Mouse (Mus musculus): ENCODE results near the gene Col23a1. TPM values are rescaled to one million over a fixed set of nuclear protein-coding genes. Genes with fewer than 3 reads are reported as not detected.
"Not testable (repeated sequence)": the region's sequence is repeated elsewhere in the genome, so short reads cannot be mapped to it uniquely, and the experiment has no call there.

Col23a1 gene
- total and polyA plus RNA-seq, 3 experiments, result 0.01 to 0.55 TPM; not detected in 1

DNA sequence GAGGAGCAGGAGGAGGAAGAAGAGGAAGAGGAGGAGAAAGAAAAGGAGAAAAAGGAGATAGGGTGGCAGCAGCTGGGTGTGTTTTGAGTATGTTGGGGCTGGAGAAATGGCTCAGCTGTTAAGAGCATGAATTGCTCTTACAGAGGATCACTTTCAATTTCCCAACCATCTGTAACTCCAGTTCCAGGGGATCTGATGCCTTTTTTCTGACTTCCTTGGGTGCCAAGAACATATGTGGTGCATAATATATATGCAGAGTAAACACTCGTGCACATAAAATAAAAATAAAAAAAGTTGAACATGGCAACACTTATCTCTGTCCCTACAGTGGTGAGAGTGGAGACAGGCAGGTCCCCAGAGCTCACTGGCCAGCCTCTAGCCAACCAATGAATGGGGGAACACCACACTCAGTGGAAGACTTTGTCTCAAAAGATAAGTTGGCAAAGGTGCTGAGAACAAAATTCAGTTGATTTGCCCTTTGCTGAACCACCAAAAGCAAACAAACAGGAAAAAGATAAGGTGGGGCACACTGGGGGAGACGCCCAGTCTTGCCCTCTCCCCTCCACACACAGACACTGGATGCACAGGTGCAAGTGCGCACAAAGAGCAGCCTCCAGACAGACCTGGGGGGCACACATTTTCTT, 319.7 kb downstream of the Col23a1 start:
- Histone ChIP-seq H3K27me3 (ENCODE audit: insufficient read depth, low read length) (no peaks in the 10 kb centered on the region), H3K4me1 (ENCODE audit: insufficient read depth, low read depth, low read length) (peaks cover 40% of the 10 kb centered on the region), H3K36me3 (replicated peaks) (peaks cover 18% of the 10 kb centered on the region), H3K9me3 (replicated peaks) (no peaks in the 10 kb centered on the region), H3K4me3 (ENCODE audit: low read depth, low read length) (peak overlapping the region; percentile 50; the same call in 1 of the 2 replicates)
- no peak for DNase-seq (ENCODE audit: low spot score)
- ATAC-seq (ENCODE audit: extremely low read depth, insufficient number of reproducible peaks, low FRiP score, poor library complexity, severe bottlenecking), result peak; percentile 40; the same call in 1 of the 2 replicates
- TF ChIP-seq TAL1 (conservative IDR thresholded peaks at IDR 0.05; ENCODE audit: low read depth, low read length) (no peak), CTCF (IDR thresholded peaks at IDR 0.05; ENCODE audit: low read depth, low read length) (no peak), GATA1 (IDR thresholded peaks at IDR 0.05; ENCODE audit: borderline replicate concordance, low read length) (no peak), POLR2AphosphoS5 (IDR thresholded peaks at IDR 0.05; ENCODE audit: insufficient replicate concordance, low read depth, low read length) (no peak), GATA2 (IDR thresholded peaks at IDR 0.05; ENCODE audit: borderline replicate concordance, low read depth, low read length) (no peak)

DNA sequence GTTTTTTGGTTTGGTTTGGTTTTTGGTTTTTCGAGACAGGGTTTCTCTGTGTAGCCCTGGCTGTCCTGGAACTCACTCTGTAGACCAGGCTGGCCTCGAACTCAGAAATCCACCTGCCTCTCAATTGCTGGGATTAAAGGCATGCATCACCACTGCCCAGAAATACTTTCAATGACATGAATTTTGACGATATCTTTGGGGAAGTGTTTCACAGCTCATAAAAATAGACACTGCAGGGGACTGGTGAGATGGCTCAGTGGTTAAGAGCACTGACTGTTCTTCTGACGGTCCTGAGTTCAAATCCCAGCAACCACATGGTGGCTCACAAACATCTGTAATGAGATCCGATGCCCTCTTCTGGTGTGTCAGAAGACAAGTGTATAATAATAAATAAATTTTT, 320.2 kb downstream of the Col23a1 start:
- H3K4me1 ChIP-seq (ENCODE audit: insufficient read depth, low read depth, low read length), result peaks cover 40% of the 10 kb centered on the region
- not testable (repeated sequence) for ATAC-seq (ENCODE audit: extremely low read depth, insufficient number of reproducible peaks, low FRiP score, poor library complexity, severe bottlenecking); DNase-seq (ENCODE audit: low spot score)

DNA sequence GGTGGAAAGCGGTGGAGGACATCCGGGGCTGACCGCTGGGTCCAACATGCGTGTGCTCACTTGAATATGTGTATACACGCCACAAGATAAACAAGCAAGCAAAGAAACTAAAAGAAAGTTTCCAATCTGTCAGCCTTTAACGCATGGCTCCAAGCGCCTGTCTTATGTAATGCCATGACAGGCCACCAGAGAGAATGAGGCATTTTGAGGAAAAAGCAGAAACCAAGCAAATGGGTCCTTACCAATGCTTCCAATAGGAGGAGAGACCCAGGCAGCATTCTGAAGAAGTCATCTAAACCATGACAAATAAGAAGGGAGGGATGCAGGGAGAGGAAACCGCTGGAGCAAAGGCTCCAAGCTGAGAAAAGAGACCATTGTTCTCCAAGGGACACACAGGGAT, 324.5 kb downstream of the Col23a1 start:
- Histone ChIP-seq H3K9me3 (replicated peaks) (no peaks in the 10 kb centered on the region), H3K36me3 (replicated peaks) (no peaks in the 10 kb centered on the region), H3K27me3 (ENCODE audit: insufficient read depth, low read length) (no peaks in the 10 kb centered on the region), H3K4me3 (ENCODE audit: low read depth, low read length) (no peak overlapping the region), H3K4me1 (ENCODE audit: insufficient read depth, low read depth, low read length) (peaks cover 46% of the 10 kb centered on the region)
- DNase-seq (ENCODE audit: low spot score), result no peak
- ATAC-seq (ENCODE audit: extremely low read depth, insufficient number of reproducible peaks, low FRiP score, poor library complexity, severe bottlenecking), result no peak
- TF ChIP-seq GATA1 (IDR thresholded peaks at IDR 0.05; ENCODE audit: borderline replicate concordance, low read length), result no peak

More for the DNA sequence above, 320.2 kb downstream of the Col23a1 start:
- H3K9me3 ChIP-seq (replicated peaks); H3K27me3 ChIP-seq (ENCODE audit: insufficient read depth, low read length): not testable (repeated sequence)
- Histone ChIP-seq H3K4me3 (ENCODE audit: low read depth, low read length) (peak overlapping the region; percentile 50; the same call in 1 of the 2 replicates), H3K36me3 (replicated peaks) (peaks cover 12% of the 10 kb centered on the region)

DNA sequence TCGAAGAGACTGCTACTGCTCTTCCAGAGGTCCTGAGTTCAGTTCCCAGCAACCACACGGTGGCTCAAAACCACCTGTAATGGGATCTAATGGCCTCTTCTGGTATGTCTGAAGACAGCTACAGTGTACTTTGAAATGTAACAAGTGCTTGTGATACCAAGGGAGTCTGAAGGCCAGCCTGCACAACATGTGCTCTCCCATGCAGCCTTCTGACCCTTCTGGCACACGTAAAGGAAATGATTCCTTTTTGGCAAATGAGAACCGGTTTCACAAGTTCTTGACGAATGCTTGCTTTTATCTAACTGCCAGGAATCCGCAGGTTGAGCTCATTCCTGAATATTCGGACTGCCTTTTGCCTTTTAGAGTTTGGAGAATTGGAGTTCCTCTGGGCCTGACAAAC, 325.4 kb downstream of the Col23a1 start:
- Histone ChIP-seq H3K9me3 (replicated peaks) (no peaks in the 10 kb centered on the region), H3K4me1 (ENCODE audit: insufficient read depth, low read depth, low read length) (peaks cover 39% of the 10 kb centered on the region), H3K36me3 (replicated peaks) (no peaks in the 10 kb centered on the region), H3K4me3 (ENCODE audit: low read depth, low read length) (peak overlapping the region; percentile 69; the same call in 1 of the 2 replicates), H3K27me3 (ENCODE audit: insufficient read depth, low read length) (no peaks in the 10 kb centered on the region)
- TF ChIP-seq GATA2 (IDR thresholded peaks at IDR 0.05; ENCODE audit: borderline replicate concordance, low read depth, low read length) (no peak), POLR2AphosphoS5 (IDR thresholded peaks at IDR 0.05; ENCODE audit: insufficient replicate concordance, low read depth, low read length) (no peak), TAL1 (conservative IDR thresholded peaks at IDR 0.05; ENCODE audit: low read depth, low read length) (no peak), GATA1 (IDR thresholded peaks at IDR 0.05; ENCODE audit: borderline replicate concordance, low read length) (no peak), CTCF (IDR thresholded peaks at IDR 0.05; ENCODE audit: low read depth, low read length) (no peak)
- DNase-seq (ENCODE audit: low spot score) (no peak), ATAC-seq (ENCODE audit: extremely low read depth, insufficient number of reproducible peaks, low FRiP score, poor library complexity, severe bottlenecking) (no peak)

DNA sequence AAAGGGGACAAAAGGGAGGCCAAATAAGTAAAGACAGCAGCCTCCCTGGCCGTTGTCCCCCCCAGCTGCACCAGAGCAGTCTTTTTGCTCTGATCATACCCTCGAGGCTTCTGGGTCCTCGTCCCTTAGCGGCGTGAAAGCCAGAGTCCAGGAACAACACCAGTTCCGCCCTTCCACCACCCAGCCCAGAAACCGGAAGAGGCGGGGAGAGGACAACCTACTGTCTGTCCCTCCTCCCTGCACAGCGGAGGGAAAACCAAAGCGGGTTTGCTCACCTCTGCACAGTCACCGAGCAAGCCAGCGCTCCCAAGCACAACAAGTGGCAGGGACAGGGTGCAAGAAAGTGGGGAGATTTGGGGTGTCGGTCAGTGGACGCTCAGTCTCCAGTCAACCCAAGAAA, 325.9 kb downstream of the Col23a1 start:
- TF ChIP-seq POLR2AphosphoS5 (IDR thresholded peaks at IDR 0.05; ENCODE audit: insufficient replicate concordance, low read depth, low read length) (no peak), GATA1 (IDR thresholded peaks at IDR 0.05; ENCODE audit: borderline replicate concordance, low read length) (no peak), CTCF (IDR thresholded peaks at IDR 0.05; ENCODE audit: low read depth, low read length) (no peak), GATA2 (IDR thresholded peaks at IDR 0.05; ENCODE audit: borderline replicate concordance, low read depth, low read length) (no peak), TAL1 (conservative IDR thresholded peaks at IDR 0.05; ENCODE audit: low read depth, low read length) (no peak)
- no peaks in the 10 kb centered on the region for H3K9me3 ChIP-seq (replicated peaks)
- no peaks in the 10 kb centered on the region for H3K27me3 ChIP-seq (ENCODE audit: insufficient read depth, low read length)
- H3K4me1 ChIP-seq (ENCODE audit: insufficient read depth, low read depth, low read length), result peaks cover 39% of the 10 kb centered on the region
- H3K36me3 ChIP-seq (replicated peaks), result peaks cover under 1% of the 10 kb centered on the region
- ATAC-seq (ENCODE audit: extremely low read depth, insufficient number of reproducible peaks, low FRiP score, poor library complexity, severe bottlenecking) (peak; percentile 72), DNase-seq (ENCODE audit: low spot score) (peak; percentile 85)
- H3K4me3 ChIP-seq (ENCODE audit: low read depth, low read length), result peak overlapping the region; percentile 69

DNA sequence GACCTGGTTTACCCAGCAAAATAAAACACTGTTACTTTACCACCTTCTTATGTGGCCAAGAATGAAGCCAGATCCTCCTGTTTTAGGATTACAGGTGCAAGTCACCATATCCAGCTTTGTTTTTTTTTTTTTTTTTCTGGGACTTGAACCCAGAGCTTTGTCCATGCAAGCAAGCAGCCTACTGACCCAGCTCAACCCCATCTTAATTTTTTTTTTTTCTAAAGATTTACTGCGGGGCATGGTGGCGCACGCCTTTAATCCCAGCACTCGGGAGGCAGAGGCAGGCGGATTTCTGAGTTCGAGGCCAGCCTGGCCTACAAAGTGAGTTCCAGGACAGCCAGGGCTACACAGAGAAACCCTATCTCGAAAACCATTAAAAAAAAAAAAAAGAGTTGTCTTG, 326.4 kb downstream of the Col23a1 start:
- ATAC-seq (ENCODE audit: extremely low read depth, insufficient number of reproducible peaks, low FRiP score, poor library complexity, severe bottlenecking); H3K27me3 ChIP-seq (ENCODE audit: insufficient read depth, low read length); H3K36me3 ChIP-seq (replicated peaks); H3K9me3 ChIP-seq (replicated peaks); DNase-seq (ENCODE audit: low spot score): not testable (repeated sequence)
- H3K4me3 ChIP-seq (ENCODE audit: low read depth, low read length), result peak overlapping the region; percentile 69; the same call in 1 of the 2 replicates
- peaks cover 41% of the 10 kb centered on the region for H3K4me1 ChIP-seq (ENCODE audit: insufficient read depth, low read depth, low read length)

DNA sequence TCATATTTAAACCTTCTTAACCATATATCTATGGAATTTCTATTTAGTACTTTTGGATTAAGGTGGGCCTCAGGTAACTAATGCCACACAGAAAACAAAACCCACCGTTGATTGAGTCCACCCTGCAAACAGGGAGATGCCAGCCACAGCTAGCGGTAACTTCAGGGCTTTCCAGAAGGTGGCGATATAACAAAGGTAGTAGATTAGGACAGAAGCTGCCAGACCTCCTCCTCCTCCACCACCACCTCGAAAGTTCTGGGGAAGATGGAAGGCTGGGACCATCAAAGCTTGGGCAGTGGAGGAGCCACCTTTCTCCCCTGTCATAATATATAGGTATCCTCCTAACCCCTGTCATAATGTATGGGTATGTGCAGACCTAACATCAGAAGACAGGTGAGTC, 328.0 kb downstream of the Col23a1 start:
- no peaks in the 10 kb centered on the region for H3K9me3 ChIP-seq (replicated peaks)
- H3K4me3 ChIP-seq (ENCODE audit: low read depth, low read length), result no peak overlapping the region
- peaks cover 21% of the 10 kb centered on the region for H3K36me3 ChIP-seq (replicated peaks)
- H3K4me1 ChIP-seq (ENCODE audit: insufficient read depth, low read depth, low read length), result peaks cover 57% of the 10 kb centered on the region
- DNase-seq (ENCODE audit: low spot score) (peak; percentile 54), ATAC-seq (ENCODE audit: extremely low read depth, insufficient number of reproducible peaks, low FRiP score, poor library complexity, severe bottlenecking) (no peak)
- H3K27me3 ChIP-seq (ENCODE audit: insufficient read depth, low read length), result no peaks in the 10 kb centered on the region
- TF ChIP-seq GATA1 (IDR thresholded peaks at IDR 0.05; ENCODE audit: borderline replicate concordance, low read length), result no peak
- peak; percentile 80 for TF ChIP-seq CTCF (IDR thresholded peaks at IDR 0.05; ENCODE audit: low read depth, low read length)
- TF ChIP-seq TAL1 (conservative IDR thresholded peaks at IDR 0.05; ENCODE audit: low read depth, low read length), result no peak
- TF ChIP-seq GATA2 (IDR thresholded peaks at IDR 0.05; ENCODE audit: borderline replicate concordance, low read depth, low read length), result no peak
- TF ChIP-seq POLR2AphosphoS5 (IDR thresholded peaks at IDR 0.05; ENCODE audit: insufficient replicate concordance, low read depth, low read length), result no peak
